Mouse (Mus musculus) heart, embryonic 13.5 days (tissue): ENCODE measurements around the gene Clasp2. TPM values are rescaled to one million over a fixed set of nuclear protein-coding genes. Genes with fewer than 3 reads are reported as not detected.
"Not testable (repeated sequence)": the region's sequence is repeated elsewhere in the genome, so short reads cannot be mapped to it uniquely, and the experiment has no call there.

Experiments
- ATAC-seq: fragments of 200-750 bp; cut with Nextera tagmentation; 2 replicates; pipeline ENCODE4 v1.8.0; 2017; ENCODE audit warnings: moderate TSS enrichment; ENCODE audit not compliant: insufficient number of reproducible peaks, low FRiP score, low TSS enrichment; ENCODE audit errors: extremely low read depth
- H3K27ac ChIP-seq: fragments of 300-500 bp; sonication (generic); replicated peaks from 2 replicates; pipeline ENCODE4 v1.5.1; 2015; ENCODE audit warnings: moderate library complexity, mild to moderate bottlenecking, inconsistent platforms
- H3K27me3 ChIP-seq: fragments of 300-500 bp; sonication (generic); replicated peaks from 2 replicates; pipeline ENCODE4 v1.6.1; 2015; ENCODE audit warnings: mild to moderate bottlenecking, inconsistent platforms
- H3K36me3 ChIP-seq: fragments of 300-500 bp; sonication (generic); 2 replicates; pipeline ENCODE4 v1.6.1; 2015; ENCODE audit warnings: mild to moderate bottlenecking, inconsistent platforms
- H3K4me1 ChIP-seq: fragments of 300-500 bp; sonication (generic); 2 replicates; pipeline ENCODE4 v1.6.1; 2015; ENCODE audit warnings: inconsistent platforms
- H3K4me2 ChIP-seq: fragments of 300-500 bp; sonication (generic); 2 replicates; pipeline ENCODE4 v1.6.1; 2015; ENCODE audit warnings: inconsistent platforms, mild to moderate bottlenecking, moderate library complexity
- H3K4me3 ChIP-seq: fragments of 300-500 bp; sonication (generic); 2 replicates; pipeline ENCODE4 v1.5.1; 2015; ENCODE audit warnings: moderate library complexity, mild to moderate bottlenecking, inconsistent platforms
- H3K9ac ChIP-seq: fragments of 300-500 bp; sonication (generic); 2 replicates; pipeline ENCODE4 v1.6.1; 2015; ENCODE audit warnings: inconsistent platforms, mild to moderate bottlenecking, moderate library complexity
- H3K9me3 ChIP-seq: fragments of 300-500 bp; sonication (generic); 2 replicates; pipeline ENCODE4 v1.6.1; 2016; ENCODE audit warnings: inconsistent platforms
- WGBS: fragments of 180-500 bp; shearing (Covaris S2); methylation state at CpG from one replicate; pipeline ENCODE4 v1.1.7; 2015; ENCODE audit warnings: mixed read lengths; 5-methylcytosine and 5-hydroxymethylcytosine counted together
- polyA plus RNA-seq: library from polyadenylated mRNA; unstranded; fragments of >200 nt; fragmentation: Nextera tagmentation; extraction: Ambion mirVana; gene quantifications from 2 replicates; pipeline ENCODE4 v1.2.1, GENCODE M21; 2015

Gene Clasp2
- polyA plus RNA-seq, 1 experiment from 2014 or later = 20.3 TPM

DNA sequence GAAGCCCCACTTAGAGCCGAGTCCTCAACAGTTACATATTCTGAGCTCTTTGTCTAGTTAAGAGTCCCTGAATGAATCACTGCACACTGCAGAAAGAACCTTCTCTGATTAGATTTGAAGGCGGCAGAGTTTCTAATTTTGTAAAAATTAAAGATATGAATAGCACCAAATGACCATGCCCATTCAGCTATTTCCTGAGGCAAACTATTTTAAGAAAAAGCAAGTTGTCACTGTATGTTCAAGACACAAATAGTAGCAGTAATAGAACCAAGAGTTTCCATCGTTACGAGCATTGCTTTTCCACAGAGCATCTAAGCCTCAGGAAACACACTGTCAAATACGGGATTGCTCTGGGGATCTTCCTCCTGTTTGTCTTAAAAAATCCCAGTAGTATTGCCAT, 126.7 kb downstream of the Clasp2 start:
- Histone ChIP-seq H3K4me1 (peaks cover 6% of the 10 kb centered on the region; the same call in 1 of the 2 replicates), H3K4me2 (no peak overlapping the region), H3K4me3 (no peak overlapping the region), H3K27ac (no peak overlapping the region), H3K36me3 (peaks cover 68% of the 10 kb centered on the region), H3K9ac (no peak overlapping the region; the same call in 1 of the 2 replicates), H3K9me3 (no peaks in the 10 kb centered on the region), H3K27me3 (no peaks in the 10 kb centered on the region)
- ATAC-seq = no peak
- 61% methylated on average over 5 of the region's 5 CpGs for WGBS

DNA sequence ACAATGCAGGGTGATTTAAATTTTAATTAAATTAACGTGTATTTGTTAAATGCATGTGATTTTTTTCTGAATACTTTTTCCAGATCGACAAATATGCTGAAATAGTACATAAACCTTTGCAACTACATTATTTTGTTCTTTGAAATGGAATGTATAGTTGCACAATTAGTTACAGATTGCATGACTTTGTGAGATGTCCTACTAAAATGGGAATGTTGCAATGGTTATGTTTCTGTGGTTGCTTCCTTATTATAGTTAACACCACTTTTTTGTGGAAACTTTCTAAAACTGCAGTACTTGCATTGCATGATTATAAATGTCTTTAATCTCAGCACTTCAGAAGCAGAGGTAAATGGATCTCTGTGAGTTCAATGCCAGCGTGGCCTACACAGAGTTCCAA, 153.6 kb downstream of the Clasp2 start:
- peaks cover 79% of the 10 kb centered on the region for H3K36me3 ChIP-seq

DNA sequence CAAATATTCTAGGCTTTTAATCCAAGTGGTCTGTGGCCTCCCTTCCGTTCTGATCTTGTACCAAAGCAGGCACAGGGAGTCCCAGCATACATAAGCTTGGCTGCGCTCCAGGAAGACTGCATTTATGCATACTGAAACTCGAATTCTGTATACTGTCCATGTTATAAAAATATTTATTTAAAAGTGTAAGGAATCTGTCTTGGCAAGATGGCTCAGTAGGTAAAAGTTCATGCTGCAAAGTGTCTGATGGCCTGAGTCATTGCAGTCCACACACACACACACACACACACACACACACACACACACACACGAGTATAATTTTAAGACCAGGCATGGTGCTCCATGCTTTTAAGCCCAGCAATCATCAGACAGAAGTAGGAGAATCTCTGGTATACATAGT, 161.9 kb downstream of the Clasp2 start:
- Histone ChIP-seq H3K4me3 (no peak overlapping the region), H3K27me3 (no peaks in the 10 kb centered on the region), H3K4me2 (no peak overlapping the region), H3K27ac (peak overlapping the region; percentile 44), H3K9ac (no peak overlapping the region), H3K9me3 (no peaks in the 10 kb centered on the region), H3K36me3 (peaks cover 78% of the 10 kb centered on the region), H3K4me1 (no peaks in the 10 kb centered on the region; the same call in 1 of the 2 replicates)
- no peak for ATAC-seq
- 64% methylated on average over 4 of the region's 4 CpGs for WGBS

More for the DNA sequence above, 153.6 kb downstream of the Clasp2 start:
- H3K9ac ChIP-seq = no peak overlapping the region
- no peak for ATAC-seq
- H3K4me2 ChIP-seq = no peak overlapping the region
- no peak overlapping the region for H3K27ac ChIP-seq
- WGBS = 91% methylated on average over 3 of the region's 3 CpGs
- H3K9me3 ChIP-seq = no peaks in the 10 kb centered on the region
- H3K4me3 ChIP-seq = no peak overlapping the region
- H3K27me3 ChIP-seq = no peaks in the 10 kb centered on the region
- peaks cover 3% of the 10 kb centered on the region; the same call in 1 of the 2 replicates for H3K4me1 ChIP-seq

DNA sequence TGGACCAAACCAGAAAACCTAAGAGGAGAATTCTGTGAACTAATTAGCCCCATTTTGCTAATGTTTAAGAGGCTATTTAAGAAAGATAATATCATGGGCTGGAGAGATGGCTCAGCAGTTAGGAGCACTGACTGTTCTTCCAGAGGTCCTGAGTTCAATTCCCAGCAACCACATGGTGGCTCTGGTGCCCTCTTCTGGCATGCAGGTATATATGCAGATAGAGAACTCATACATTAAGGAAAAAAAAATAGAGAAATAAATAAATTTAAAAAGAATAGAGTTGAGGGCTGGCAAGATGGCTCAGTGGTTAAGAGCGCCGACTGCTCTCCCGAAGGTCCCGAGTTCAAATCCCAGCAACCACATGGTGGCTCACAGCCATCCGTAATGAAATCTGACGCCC, 163.0 kb downstream of the Clasp2 start:
- not testable (repeated sequence) for H3K9me3 ChIP-seq, H3K9ac ChIP-seq, H3K27ac ChIP-seq, H3K4me1 ChIP-seq, H3K4me2 ChIP-seq, H3K27me3 ChIP-seq, ATAC-seq, H3K4me3 ChIP-seq
- H3K36me3 ChIP-seq = peaks cover 86% of the 10 kb centered on the region
- WGBS = 94% methylated on average over 6 of the region's 6 CpGs

DNA sequence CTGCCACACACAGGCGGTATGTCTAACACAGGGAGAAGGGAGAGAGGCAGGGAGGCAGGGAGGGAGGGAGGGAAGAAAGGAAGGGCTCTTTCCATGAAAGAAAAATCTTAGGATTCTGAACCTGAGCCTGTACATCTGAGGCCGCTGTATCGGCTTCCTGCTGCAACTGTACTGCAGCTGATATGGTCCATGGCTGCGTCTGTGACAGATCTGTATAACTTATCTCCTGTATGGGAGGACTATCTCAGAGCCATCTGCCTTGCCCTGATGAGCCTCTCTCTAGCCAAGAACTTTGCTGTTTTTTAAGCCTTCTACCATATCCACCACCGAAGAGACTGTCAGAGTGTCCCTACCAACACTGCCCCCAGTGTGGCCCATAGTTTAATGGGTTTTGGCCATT, 174.5 kb downstream of the Clasp2 start:
- Histone ChIP-seq H3K4me1 (no peaks in the 10 kb centered on the region), H3K4me2 (no peak overlapping the region), H3K27ac (no peak overlapping the region), H3K27me3 (no peaks in the 10 kb centered on the region), H3K9me3 (no peaks in the 10 kb centered on the region; the same call in 1 of the 2 replicates), H3K4me3 (no peak overlapping the region), H3K9ac (no peak overlapping the region), H3K36me3 (peaks cover 69% of the 10 kb centered on the region)
- no peak for ATAC-seq
- WGBS = 73% methylated on average over 5 of the region's 5 CpGs

DNA sequence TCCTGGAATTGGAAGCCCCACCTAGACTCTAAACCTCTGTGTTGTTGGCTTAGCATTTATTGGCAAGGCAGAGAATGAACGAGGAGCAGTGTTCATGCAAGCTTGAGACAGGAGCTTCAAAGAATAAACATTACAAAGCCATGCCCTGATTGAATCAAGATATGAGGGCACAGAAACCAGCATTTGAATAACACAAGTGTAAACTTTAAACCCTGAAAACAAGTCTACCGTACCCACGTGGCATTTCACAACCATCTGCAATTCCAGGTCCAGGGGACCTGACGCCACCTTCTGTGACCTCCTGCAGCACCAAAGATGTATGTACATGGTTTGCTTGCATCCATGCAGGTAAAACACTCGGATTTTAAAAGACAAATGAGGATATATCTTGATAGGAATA, 181.4 kb downstream of the Clasp2 start:
- 89% methylated on average over 5 of the region's 5 CpGs for WGBS
- no peak for ATAC-seq
- Histone ChIP-seq H3K4me1 (no peaks in the 10 kb centered on the region), H3K9me3 (no peaks in the 10 kb centered on the region), H3K36me3 (peaks cover 51% of the 10 kb centered on the region), H3K9ac (no peak overlapping the region), H3K4me3 (no peak overlapping the region), H3K27ac (no peak overlapping the region), H3K27me3 (no peaks in the 10 kb centered on the region; the same call in 1 of the 2 replicates), H3K4me2 (no peak overlapping the region)

DNA sequence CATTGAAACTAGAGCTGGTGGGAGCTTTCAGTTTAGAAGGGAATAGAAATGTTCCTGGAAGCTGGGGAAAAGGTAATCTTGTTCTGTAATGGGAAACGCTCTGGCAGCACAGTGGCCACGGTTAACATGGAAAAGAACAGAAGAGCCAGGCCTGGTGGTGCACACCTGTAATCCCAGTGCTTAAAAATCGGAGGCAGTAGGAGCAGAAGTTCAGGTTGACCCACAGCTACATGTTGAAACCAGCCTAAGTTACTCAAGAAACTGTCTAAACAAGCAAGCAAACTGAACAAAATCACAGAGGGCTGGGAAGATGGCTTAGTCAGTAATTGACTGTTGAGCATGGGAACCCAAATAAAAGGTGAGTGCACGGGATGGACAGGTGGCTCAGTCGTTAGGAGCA, 183.6 kb downstream of the Clasp2 start:
- H3K9me3 ChIP-seq = no peaks in the 10 kb centered on the region
- H3K27me3 ChIP-seq = no peaks in the 10 kb centered on the region; the same call in 1 of the 2 replicates
- no peak overlapping the region for H3K4me2 ChIP-seq
- no peak overlapping the region for H3K4me3 ChIP-seq
- peaks cover under 1% of the 10 kb centered on the region; the same call in 1 of the 2 replicates for H3K4me1 ChIP-seq
- no peak overlapping the region for H3K27ac ChIP-seq
- H3K9ac ChIP-seq = no peak overlapping the region
- ATAC-seq = no peak
- H3K36me3 ChIP-seq = peaks cover 43% of the 10 kb centered on the region
- WGBS = 85% methylated on average over 5 of the region's 5 CpGs

DNA sequence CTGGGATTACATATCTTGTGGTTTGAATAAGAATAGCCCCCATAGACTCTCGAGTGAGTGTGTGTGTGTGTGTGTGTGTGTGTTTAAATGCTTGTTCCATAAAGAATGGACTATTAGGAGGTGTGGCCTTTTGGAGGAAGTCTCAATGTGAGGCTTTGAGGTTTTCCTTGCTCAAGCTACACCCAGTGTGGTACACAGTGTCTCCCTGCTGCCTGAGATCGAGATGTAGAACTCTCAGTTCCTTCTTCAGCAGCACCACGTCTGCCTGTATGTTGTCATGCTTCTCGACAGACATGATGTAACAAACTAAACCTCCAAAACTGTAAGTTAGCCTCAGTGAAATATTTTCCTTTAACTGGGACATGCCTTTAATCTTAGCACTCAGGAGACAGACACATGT, 187.3 kb downstream of the Clasp2 start:
- 86% methylated on average over 4 of the region's 4 CpGs for WGBS
- Histone ChIP-seq H3K4me3 (no peak overlapping the region), H3K9ac (no peak overlapping the region), H3K27ac (no peak overlapping the region), H3K27me3 (no peaks in the 10 kb centered on the region; the same call in 1 of the 2 replicates), H3K9me3 (no peaks in the 10 kb centered on the region), H3K4me1 (peaks cover 21% of the 10 kb centered on the region), H3K36me3 (peaks cover 14% of the 10 kb centered on the region), H3K4me2 (no peak overlapping the region)
- no peak for ATAC-seq

DNA sequence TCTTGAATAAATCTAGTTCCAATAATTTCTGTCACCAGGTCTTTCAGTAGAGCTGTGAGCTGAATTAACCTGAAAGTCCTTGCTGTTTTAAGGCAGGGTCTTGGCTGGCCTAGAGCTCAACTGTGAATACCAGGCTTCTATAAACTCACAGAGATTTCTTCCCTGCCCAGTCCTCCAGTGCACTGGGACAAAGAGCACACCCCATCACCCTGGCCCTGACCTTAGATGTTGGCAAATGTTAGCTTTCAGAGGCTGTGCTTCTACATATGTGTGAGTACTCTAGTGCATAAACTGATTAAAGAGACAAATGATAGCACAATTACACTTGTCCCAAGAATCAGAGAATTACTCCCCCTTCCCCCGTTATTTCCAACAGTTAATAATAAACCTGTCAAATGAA, 188.4 kb downstream of the Clasp2 start:
- peaks cover 5% of the 10 kb centered on the region for H3K36me3 ChIP-seq
- peak overlapping the region; percentile 99 for H3K4me3 ChIP-seq
- peaks cover 31% of the 10 kb centered on the region for H3K4me1 ChIP-seq
- ATAC-seq = no peak
- WGBS = 81% methylated on average over 1 of the region's 1 CpGs
- no peak overlapping the region for H3K27ac ChIP-seq
- H3K4me2 ChIP-seq = peak overlapping the region; percentile 78
- H3K9ac ChIP-seq = peak overlapping the region; percentile 75; the same call in 1 of the 2 replicates
- H3K9me3 ChIP-seq = no peaks in the 10 kb centered on the region
- H3K27me3 ChIP-seq = no peaks in the 10 kb centered on the region; the same call in 1 of the 2 replicates

DNA sequence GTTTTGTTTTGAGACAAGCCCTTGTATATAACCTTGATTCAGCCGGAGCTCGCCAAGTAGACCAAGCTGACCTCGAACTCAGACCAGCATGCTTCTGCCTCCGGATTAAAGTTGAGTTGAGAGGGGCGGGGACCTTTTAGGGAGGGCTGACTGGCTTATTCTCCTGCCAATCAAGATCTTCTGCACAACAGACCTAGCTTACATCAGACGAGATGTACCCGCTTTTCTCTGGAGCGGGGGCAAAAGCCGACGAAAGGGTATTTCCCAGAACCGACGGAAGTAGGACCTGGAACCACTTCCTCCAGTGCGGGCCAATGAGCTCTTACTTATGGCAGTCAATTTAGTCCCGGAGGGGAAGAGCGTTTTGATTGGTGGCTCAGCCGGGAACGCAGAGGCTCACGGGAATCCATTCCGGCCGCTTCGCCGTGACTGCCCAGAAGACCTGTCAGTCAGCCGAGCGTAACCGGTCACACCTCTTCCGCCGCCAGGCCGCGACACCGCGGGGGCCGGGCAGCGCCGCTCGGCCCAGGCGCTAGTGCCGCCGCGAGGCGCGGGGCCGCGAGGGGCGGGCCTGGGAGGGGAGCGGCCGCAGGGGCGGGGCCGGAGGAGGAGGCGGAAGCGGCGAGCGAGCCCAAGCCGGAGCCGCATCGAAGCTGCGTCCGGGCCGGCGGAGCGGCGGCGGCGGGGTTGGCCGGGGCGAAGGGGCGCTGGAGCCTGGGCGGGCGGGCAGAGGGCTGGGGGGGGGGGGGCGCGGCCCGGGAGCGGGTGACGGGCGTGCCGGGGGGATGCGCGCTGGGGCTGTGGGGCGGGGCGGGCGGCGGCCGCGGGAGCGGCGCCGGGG, 189.5 kb downstream of the Clasp2 start, which contains the start of gene Ubp1:
Gene Ubp1 (plus strand): TSS at position 401 of the 841 bp plus-strand sequence.
- ATAC-seq = peak; percentile 97
- H3K4me1 ChIP-seq = peaks cover 42% of the 10 kb centered on the region
- H3K36me3 ChIP-seq = no peaks in the 10 kb centered on the region
- peak within 1 kb of the TSS; percentile 93 for H3K27ac ChIP-seq
- no peaks in the 10 kb centered on the region; the same call in 1 of the 2 replicates for H3K27me3 ChIP-seq
- WGBS = under 1% methylated on average over 42 of the region's 86 CpGs
- peak within 1 kb of the TSS; percentile 90 for H3K4me2 ChIP-seq
- peak within 1 kb of the TSS; percentile 99 for H3K9ac ChIP-seq
- H3K4me3 ChIP-seq = peak within 1 kb of the TSS; percentile 99
- H3K9me3 ChIP-seq = no peaks in the 10 kb centered on the region

DNA sequence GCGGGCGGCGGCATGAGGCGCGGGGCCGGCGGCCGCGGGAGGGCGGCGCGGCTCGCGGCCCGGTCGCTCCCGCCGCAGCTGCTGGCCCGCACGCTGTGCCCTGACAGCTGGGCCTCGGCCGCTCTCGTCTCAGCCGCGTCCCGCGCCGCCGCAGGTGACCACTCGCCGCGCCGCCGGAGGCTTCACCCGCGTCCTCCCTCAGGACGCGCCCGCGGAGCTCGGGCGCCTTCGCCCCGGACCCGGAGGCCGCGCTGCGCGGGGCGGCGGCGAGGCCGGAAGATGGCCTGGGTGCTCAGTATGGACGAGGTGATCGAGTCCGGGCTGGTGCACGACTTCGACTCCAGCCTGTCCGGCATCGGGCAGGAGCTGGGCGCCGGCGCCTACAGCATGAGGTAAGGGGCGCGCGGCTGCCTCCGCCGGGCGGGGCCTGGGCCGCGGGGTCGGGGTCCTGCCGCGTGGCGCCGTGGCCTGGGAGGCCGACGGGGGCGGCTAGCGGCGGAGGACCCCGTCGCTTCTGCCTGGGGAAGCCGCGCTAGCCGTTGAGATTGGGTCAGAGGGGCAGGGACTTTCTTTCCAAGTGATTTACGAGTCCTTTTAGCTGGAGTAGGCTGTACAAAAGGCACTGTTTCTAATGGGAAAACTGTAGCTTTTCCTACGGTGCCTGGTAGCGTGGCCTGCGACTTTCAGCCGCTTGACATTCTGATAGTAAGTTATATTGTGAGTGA, 190.3 kb downstream of the Clasp2 start:
- peak; percentile 64 for ATAC-seq
- peaks cover 50% of the 10 kb centered on the region for H3K4me1 ChIP-seq
- H3K27me3 ChIP-seq = no peaks in the 10 kb centered on the region
- H3K4me2 ChIP-seq = peak overlapping the region; percentile 90
- peak overlapping the region; percentile 99 for H3K4me3 ChIP-seq
- WGBS = under 1% methylated on average over 64 of the region's 91 CpGs
- peak overlapping the region; percentile 93 for H3K27ac ChIP-seq
- no peaks in the 10 kb centered on the region for H3K9me3 ChIP-seq
- peak overlapping the region; percentile 99 for H3K9ac ChIP-seq
- no peaks in the 10 kb centered on the region for H3K36me3 ChIP-seq
